In the genomic region with DNA sequence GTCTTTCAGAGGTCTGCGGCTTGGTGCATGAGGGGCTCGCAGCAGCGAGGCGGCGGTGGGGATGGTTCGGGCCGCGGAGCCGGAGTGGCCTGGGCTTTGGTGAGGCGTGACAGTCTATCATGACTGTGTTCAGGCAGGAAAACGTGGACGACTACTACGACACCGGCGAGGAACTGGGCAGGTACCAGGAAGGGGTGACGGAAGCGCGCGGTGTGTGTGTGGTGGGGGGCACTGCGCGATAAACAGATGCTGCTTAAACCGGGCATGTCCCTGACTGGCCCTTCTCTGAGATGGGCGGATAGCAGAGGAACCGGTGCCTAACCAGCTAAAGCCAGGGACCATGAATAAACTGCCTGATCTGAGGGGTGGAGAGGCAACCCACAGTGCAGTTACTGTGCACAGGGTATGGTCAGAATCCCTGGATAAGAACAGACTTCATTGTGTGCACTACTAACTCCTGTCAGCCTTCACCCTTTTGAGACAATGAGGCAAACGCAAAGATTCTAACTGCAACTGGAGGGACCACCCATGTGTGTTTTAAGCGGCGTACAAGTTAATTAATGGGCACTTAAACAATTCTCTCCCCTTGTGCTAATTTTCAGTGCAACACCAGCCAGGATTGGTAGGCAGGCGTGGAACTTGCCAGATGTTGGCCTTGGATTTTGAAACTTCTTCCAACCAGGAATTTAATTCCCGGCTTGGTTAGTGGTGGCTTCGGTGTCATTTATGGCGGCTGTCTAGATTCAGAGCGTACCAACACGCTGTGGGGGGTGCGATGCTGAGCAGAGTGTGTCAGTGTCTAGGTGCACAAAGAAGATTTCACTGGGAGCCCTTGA, we compare ENCODE assay signal across 9 mouse cellular contexts. TPM values are rescaled to one million over a fixed set of nuclear protein-coding genes. Genes with fewer than 3 reads are reported as not detected.
DNase-seq lines count a peak whose midpoint lies in the region; ATAC-seq and TF ChIP-seq lines count a peak whose summit lies in the region.
"Had no signal": no experiment of that assay in that cellular context is flagged by ENCODE, and none has a peak within 500 bp of the region (broad histone marks: within the 10 kb centered on the region; RNA-seq: fewer than 3 reads in every experiment).

No protein-coding gene starts in this region.

- H3K36me3 ChIP-seq in intestine, postnatal 0 days (ENCODE audit: control insufficient read depth, insufficient read depth): no peaks in the 10 kb centered on the region
- H3K36me3 ChIP-seq in liver, embryonic 14.5 days (replicated peaks; ENCODE audit: control insufficient read depth, insufficient read depth, low read depth): no peaks in the 10 kb centered on the region

- TF ChIP-seq CTCF in intestine, postnatal 0 days (IDR thresholded peaks at IDR 0.05; ENCODE audit: low read depth): no peak
- TF ChIP-seq CTCF in liver, embryonic 14.5 days (IDR thresholded peaks at IDR 0.05; ENCODE audit: low read depth): no peak

- peak overlapping the region; percentile 78 for H3K4me3 ChIP-seq in intestine, postnatal 0 days (ENCODE audit: low read depth, low read length)
- peak overlapping the region; percentile 57 to 76 for H3K4me3 ChIP-seq in liver, embryonic 14.5 days (ENCODE audit: insufficient read depth in 1 of 2, low read depth in 2 of 2, low read length in 2 of 2)
- H3K4me3 ChIP-seq: myocyte had no signal

- H3K9me3 ChIP-seq in intestine, postnatal 0 days (ENCODE audit: control insufficient read depth): no peaks in the 10 kb centered on the region
- H3K9me3 ChIP-seq in liver, embryonic 14.5 days (ENCODE audit: control insufficient read depth, low read length): no peaks in the 10 kb centered on the region

- peak overlapping the region; percentile 50 for H3K27ac ChIP-seq in intestine, postnatal 0 days (ENCODE audit: low read depth, low read length)
- no peak overlapping the region for H3K27ac ChIP-seq in liver, embryonic 14.5 days

- TF ChIP-seq EP300 in liver, embryonic 14.5 days (IDR thresholded peaks at IDR 0.05; ENCODE audit: low read depth): no peak

- ATAC-seq in granulocyte monocyte progenitor cell, adult 5-6 weeks (replicated peaks; ENCODE audit: poor library complexity, severe bottlenecking): peak; percentile 69
- ATAC-seq in intestine, postnatal 0 days: peak; percentile 25
- ATAC-seq in liver, embryonic 14.5 days (ENCODE audit: insufficient read depth): peak; percentile 53

- peak overlapping the region; percentile 95 for H3K4me2 ChIP-seq in intestine, postnatal 0 days (replicated peaks; ENCODE audit: low read depth)
- H3K4me2 ChIP-seq in liver, embryonic 14.5 days (ENCODE audit: low read depth): peak overlapping the region; percentile 88

- peaks cover 5% of the 10 kb centered on the region; the same call in 1 of the 2 replicates for H3K27me3 ChIP-seq in intestine, postnatal 0 days (replicated peaks; ENCODE audit: control insufficient read depth, insufficient read depth, low read length)
- H3K27me3 ChIP-seq in liver, embryonic 14.5 days (ENCODE audit: control insufficient read depth, insufficient read depth, low read length): no peaks in the 10 kb centered on the region

- DNase-seq in ovary, postnatal 14 days (ENCODE audit: low spot score): peak; percentile 31
- DNase-seq in ovary, postnatal 10 days (ENCODE audit: low spot score): no peak
- peak; percentile 63 to 67 for DNase-seq in cerebellum, postnatal 10 days
- DNase-seq in liver, embryonic 14.5 days (ENCODE audit: low read depth in 3 of 3, low spot score in 3 of 3): no peak
- DNase-seq in neural tube, embryonic 10.5 days (ENCODE audit: extremely low spot score, low spot score): peak; percentile 75
- peak; percentile 44 for DNase-seq in urinary bladder, postnatal 14 days (ENCODE audit: low spot score)

- H3K4me1 ChIP-seq in intestine, postnatal 0 days (replicated peaks; ENCODE audit: control insufficient read depth, insufficient read depth, low read length): 0 out of 2 replicates have a peak, but pooled peaks cover 2% of the 10 kb centered on the region
- peaks cover 0 to 9% of the 10 kb centered on the region in 2 experiments; a peak in 1 of 4 replicates for H3K4me1 ChIP-seq in liver, embryonic 14.5 days (replicated peaks; ENCODE audit: control insufficient read depth in 2 of 2, insufficient read depth in 2 of 2, low read length in 1 of 2)

- peak overlapping the region; percentile 68 for H3K9ac ChIP-seq in intestine, postnatal 0 days (ENCODE audit: low read depth, low read length)
- H3K9ac ChIP-seq in liver, embryonic 14.5 days (replicated peaks): peak overlapping the region; percentile 69

- WGBS in intestine, postnatal 0 days: 14% methylated on average over 34 of the region's 34 CpGs
- WGBS in liver, embryonic 14.5 days (ENCODE audit: insufficient replicate concordance): 17% methylated on average over 34 of the region's 34 CpGs

RNA-seq across cellular contexts. Expression of a gene that starts 0.9 kb away (rescaled TPM):
- total RNA-seq in granulocyte monocyte progenitor cell, adult 5-6 weeks (2014; fragmentation: Nextera tagmentation): 5.9 and 6.6 TPM in 2 replicates
- 1.8 and 1.9 TPM in 2 replicates for total RNA-seq in granulocyte monocyte progenitor cell, adult 5-6 weeks (2017)
- 3.3 TPM in 2 replicates for polyA plus RNA-seq in intestine, postnatal 0 days (2015; fragmentation: Nextera tagmentation; extraction: Ambion mirVana)
- polyA plus RNA-seq in liver, embryonic 14.5 days (2012; rRNA removed): 5.6 and 7.1 TPM in 2 replicates
- 4.5 and 4.8 TPM in 2 replicates for polyA plus RNA-seq in liver, embryonic 14.5 days (2014; fragmentation: Nextera tagmentation; extraction: Ambion mirVana)

Comparison
In these comparisons a context has a peak if more than half of its experiments do, and no peak if none do; other contexts are left out.
1. DNase-seq: peak in ovary, postnatal 14 days (single experiment), cerebellum, postnatal 10 days (2 of 2), neural tube, embryonic 10.5 days (single experiment) and urinary bladder, postnatal 14 days (single experiment); none in ovary, postnatal 10 days (single experiment) and liver, embryonic 14.5 days (0 of 3).
2. Peak in every context shown above with its lines, with median percentiles within 50 percentile points of each other: ATAC-seq.